Mouse (Mus musculus) hindbrain, embryonic 10.5 days (tissue): ENCODE results near the gene Maged1. TPM values are rescaled to one million over a fixed set of nuclear protein-coding genes. Genes with fewer than 3 reads are reported as not detected.
"Not testable (repeated sequence)": the region's sequence is repeated elsewhere in the genome, so short reads cannot be mapped to it uniquely, and the experiment has no call there.

Experiments
- DNase-seq: peaks from one replicate; pipeline ENCODE4 v3.0.0-alpha.2; 2017; ENCODE audit warnings: low spot score
- H3K27ac ChIP-seq: fragments of 300-500 bp; sonication (generic); 2 replicates; pipeline ENCODE4 v1.5.1; 2016; ENCODE audit warnings: mild to moderate bottlenecking, moderate library complexity
- H3K27me3 ChIP-seq: fragments of 300-500 bp; sonication (generic); 2 replicates; pipeline ENCODE4 v1.6.1; 2016; ENCODE audit warnings: mild to moderate bottlenecking; ENCODE audit not compliant: poor library complexity, insufficient read depth, severe bottlenecking
- H3K36me3 ChIP-seq: fragments of 300-500 bp; sonication (generic); 2 replicates; pipeline ENCODE4 v1.6.1; 2016; ENCODE audit warnings: mild to moderate bottlenecking, moderate library complexity
- H3K4me1 ChIP-seq: fragments of 300-500 bp; sonication (generic); replicated peaks from 2 replicates; pipeline ENCODE4 v1.6.1; 2016; ENCODE audit warnings: mild to moderate bottlenecking
- H3K4me3 ChIP-seq: fragments of 300-500 bp; sonication (generic); 2 replicates; pipeline ENCODE4 v1.5.1; 2016; ENCODE audit warnings: mild to moderate bottlenecking, moderate library complexity
- H3K9me3 ChIP-seq: fragments of 300-500 bp; sonication (generic); 2 replicates; pipeline ENCODE4 v1.6.1; 2016; ENCODE audit warnings: mild to moderate bottlenecking, moderate library complexity
- WGBS: fragments of 180-500 bp; shearing (Covaris S2); methylation state at CpG from one replicate; pipeline ENCODE4 v1.1.7; 2016; 5-methylcytosine and 5-hydroxymethylcytosine counted together
- polyA plus RNA-seq: library from polyadenylated mRNA; unstranded; fragments of >200 nt; fragmentation: Nextera tagmentation; extraction: Ambion mirVana; gene quantifications from 2 replicates; pipeline ENCODE4 v1.2.1, GENCODE M21; 2016

Gene Maged1
- polyA plus RNA-seq, 1 experiment from 2014 or later, result 751 TPM

DNA sequence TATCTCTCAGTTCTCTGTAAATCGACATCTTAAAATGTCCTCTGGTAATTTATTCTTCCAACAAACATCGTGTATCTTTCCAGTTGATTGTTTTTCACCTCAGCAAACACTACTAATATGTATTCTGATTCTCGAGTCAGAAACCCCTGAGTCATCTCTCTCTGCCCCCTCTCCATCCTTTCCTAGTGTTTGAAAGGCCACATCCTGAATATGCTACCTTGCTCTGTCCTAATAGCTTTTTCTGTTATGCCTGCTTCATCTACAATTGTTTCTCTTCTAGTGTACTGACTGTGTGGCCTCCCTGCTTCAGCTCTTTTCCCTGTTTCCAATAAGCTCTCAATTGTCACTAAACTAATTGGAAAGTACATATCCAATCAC is 33.5 kb downstream of the Maged1 start:
- Histone ChIP-seq H3K4me3 (no peak overlapping the region), H3K27ac (peak overlapping the region; percentile 62; the same call in 1 of the 2 replicates), H3K4me1 (0 out of 2 replicates have a peak, but pooled peaks cover 5% of the 10 kb centered on the region), H3K27me3 (peaks cover 19% of the 10 kb centered on the region), H3K9me3 (no peaks in the 10 kb centered on the region), H3K36me3 (no peaks in the 10 kb centered on the region)
- no peak for DNase-seq
- WGBS, result 74% methylated on average over 3 of the region's 3 CpGs

DNA sequence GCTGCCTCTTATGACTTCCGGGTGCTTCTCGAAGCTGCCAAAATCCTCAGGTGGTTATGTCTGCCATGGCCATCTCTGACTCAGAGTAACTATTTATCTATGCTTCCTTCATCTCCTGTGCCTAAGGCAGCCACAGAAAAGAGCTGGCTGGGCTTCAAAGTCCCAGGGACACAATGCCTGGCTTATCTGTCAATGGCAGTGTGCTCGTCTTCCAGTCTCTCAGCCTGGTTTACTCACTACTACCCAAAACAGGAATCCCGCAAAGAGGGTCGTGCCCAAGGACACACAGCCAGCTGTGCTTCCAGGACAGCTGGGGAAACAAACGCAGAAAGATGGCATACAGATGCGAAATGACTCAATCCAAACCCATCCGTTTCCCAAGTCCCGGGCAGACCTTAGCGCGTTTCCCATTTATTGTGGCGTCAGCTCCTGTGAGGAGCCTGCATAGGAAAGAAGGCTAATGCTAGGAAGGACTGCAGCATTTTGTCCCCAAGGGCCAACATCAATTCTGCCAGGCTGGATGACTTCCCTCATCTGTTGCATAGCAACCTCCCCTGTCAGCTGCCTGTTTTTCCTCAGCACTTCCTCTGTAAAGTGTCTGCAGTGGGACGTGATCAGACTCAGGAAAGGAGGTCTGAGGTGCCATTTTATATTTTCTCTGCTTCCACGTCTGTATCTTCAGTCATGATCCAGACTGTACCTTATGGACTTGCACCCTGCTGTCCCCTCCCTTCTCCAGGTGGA is 34.1 kb downstream of the Maged1 start:
- not testable (repeated sequence) for H3K4me3 ChIP-seq, H3K4me1 ChIP-seq, H3K36me3 ChIP-seq, H3K9me3 ChIP-seq
- 39% methylated on average over 9 of the region's 14 CpGs for WGBS
- Histone ChIP-seq H3K27me3 (peaks cover 22% of the 10 kb centered on the region), H3K27ac (peak overlapping the region; percentile 62; the same call in 1 of the 2 replicates)
- peak; percentile 2 for DNase-seq

DNA sequence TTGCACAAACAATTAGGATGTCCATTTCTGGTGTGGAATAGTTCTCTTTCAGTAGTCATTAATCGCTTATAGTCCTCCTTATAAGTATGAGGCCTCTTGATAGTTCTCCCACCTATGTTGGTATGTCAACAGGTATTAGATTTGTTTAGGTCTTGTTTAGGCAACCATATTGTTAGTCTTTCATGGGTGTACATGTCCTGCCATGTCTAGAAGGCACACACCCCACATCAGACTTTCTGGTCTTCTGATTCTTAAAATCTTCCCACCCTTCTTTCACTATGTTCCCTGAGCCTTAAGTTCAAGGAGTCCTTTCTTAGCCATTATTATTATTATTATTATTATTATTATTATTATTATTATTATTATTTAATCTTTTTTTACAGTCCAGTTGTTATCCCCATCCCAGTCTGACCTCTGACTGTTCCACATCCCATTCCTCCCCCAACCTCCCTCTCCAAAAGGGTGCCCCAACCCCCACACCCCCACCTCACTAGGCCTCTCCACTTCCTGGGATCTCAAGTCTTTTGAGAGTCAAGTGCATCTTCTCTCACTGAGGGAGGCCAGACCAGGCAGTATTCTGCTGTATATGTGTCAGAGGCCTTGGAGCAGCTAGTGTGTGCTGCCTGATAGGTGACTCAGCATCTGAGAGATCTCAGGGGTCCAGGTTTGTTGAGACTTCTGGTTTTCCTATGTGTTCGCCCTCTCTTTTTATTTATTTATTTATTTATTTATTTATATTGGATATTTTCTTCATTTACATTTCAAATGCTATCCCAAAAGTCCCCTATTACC is 55.7 kb downstream of the Maged1 start:
- Histone ChIP-seq H3K36me3 (no peaks in the 10 kb centered on the region), H3K9me3 (no peaks in the 10 kb centered on the region), H3K27ac (no peak overlapping the region), H3K4me1 (no peaks in the 10 kb centered on the region), H3K27me3 (peaks cover 20% of the 10 kb centered on the region), H3K4me3 (no peak overlapping the region)
- no peak for DNase-seq
- WGBS, result 86% methylated on average over 2 of the region's 2 CpGs

Other genes with a start within 250 kb of the Maged1 start
- 0.09 TPM in 1 of 2 replicates, not detected in the other for gene Fam90a1b, start 175.4 kb downstream of the Maged1 start, polyA plus RNA-seq
- gene Apoo, start 175.0 kb downstream of the Maged1 start, polyA plus RNA-seq, result 106 and 115 TPM in 2 replicates
- gene Gspt2, start 93.9 kb upstream of the Maged1 start, polyA plus RNA-seq, result 9.5 and 9.7 TPM in 2 replicates
- gene Zxdb, start 182.4 kb upstream of the Maged1 start, polyA plus RNA-seq, result 0.63 and 1.1 TPM in 2 replicates